32 mouse cellular contexts compared by ENCODE assay signal in genomic region chr3:87337899-87338298, GRCm38 (mm10). TPM values are rescaled to one million over a fixed set of nuclear protein-coding genes. Genes with fewer than 3 reads are reported as not detected.
DNase-seq lines count a peak whose midpoint lies in the region; ATAC-seq and TF ChIP-seq lines count a peak whose summit lies in the region.
"Had no signal": no experiment of that assay in that cellular context is flagged by ENCODE, and none has a peak within 500 bp of the region (broad histone marks: within the 10 kb centered on the region; RNA-seq: fewer than 3 reads in every experiment).

No protein-coding gene starts in this region.

- no peak overlapping the region for H3K4me2 ChIP-seq in lung, postnatal 0 days (replicated peaks; ENCODE audit: low read depth, low read length)
- no peak overlapping the region for H3K4me2 ChIP-seq in midbrain, embryonic 11.5 days
- H3K4me2 ChIP-seq: hindbrain, embryonic 14.5 days; liver, embryonic 13.5 days; neural tube, embryonic 12.5 days had no signal

- no peak for TF ChIP-seq CTCF in lung, postnatal 0 days (IDR thresholded peaks at IDR 0.05)
- no peak for TF ChIP-seq CTCF in cerebellum, adult 2 months (IDR thresholded peaks at IDR 0.05; ENCODE audit: borderline replicate concordance, insufficient read depth, low read depth, low read length)

- H3K9ac ChIP-seq in lung, postnatal 0 days (replicated peaks; ENCODE audit: low read depth): no peak overlapping the region
- no peak overlapping the region for H3K9ac ChIP-seq in midbrain, embryonic 11.5 days (ENCODE audit: low read length)
- H3K9ac ChIP-seq: hindbrain, embryonic 14.5 days; liver, embryonic 13.5 days; neural tube, embryonic 12.5 days had no signal

- H3K4me1 ChIP-seq in lung, postnatal 0 days (ENCODE audit: insufficient read depth, low read depth, low read length): no peaks in the 10 kb centered on the region
- no peaks in the 10 kb centered on the region for H3K4me1 ChIP-seq in midbrain, embryonic 11.5 days (ENCODE audit: control insufficient read depth, insufficient read depth, low read length)
- H3K4me1 ChIP-seq in cerebellum, adult 2 months (ENCODE audit: control insufficient read depth, insufficient read depth, low read length): no peaks in the 10 kb centered on the region
- H3K4me1 ChIP-seq: liver, embryonic 13.5 days; midbrain, embryonic 10.5 days; neural tube, embryonic 12.5 days had no signal

- DNase-seq in heart, adult 18-20 months: peak; percentile 39 to 56
- DNase-seq in heart, postnatal 25 days (ENCODE audit: low spot score): no peak
- DNase-seq in lung, postnatal 0 days (ENCODE audit: low spot score): peak; percentile 21
- DNase-seq in lung, postnatal 14 days: no peak
- peak; percentile 35 to 36 for DNase-seq in heart, postnatal 10 days
- DNase-seq in midbrain, embryonic 11.5 days (ENCODE audit: low spot score, missing footprints): no peak
- no peak for DNase-seq in cerebellum, adult 2 months
- DNase-seq: adrenal gland, adult 8-10 months; cerebellum, adult 11 months; cerebellum, adult 9-11 months; gastrocnemius, postnatal 10 days; kidney, adult 9 months; kidney, postnatal 10 days; left cerebral cortex, postnatal 4 days; liver, embryonic 13.5 days; lung, adult 2 months; lung, postnatal 4 days; right cerebral cortex, adult 18-20 months; thymus, adult 2 months; thymus, postnatal 36 days had no signal

- intact Hi-C loops in heart, postnatal 25 days (cut with DNase I): no loop called here
- intact Hi-C loops in heart, postnatal 10 days (cut with DNase I): loop anchor here (5.0 kb wide), 1 partner anchor 49 kb away; no protein-coding TSS in a partner anchor

- TF ChIP-seq POLR2A in cerebellum, adult 2 months (IDR thresholded peaks at IDR 0.05; ENCODE audit: borderline replicate concordance, insufficient read depth, low read length): no peak

- no peak overlapping the region for H3K4me3 ChIP-seq in lung, postnatal 0 days (ENCODE audit: low read depth, low read length)
- no peak overlapping the region for H3K4me3 ChIP-seq in midbrain, embryonic 11.5 days (ENCODE audit: low read depth, low read length)
- no peak overlapping the region for H3K4me3 ChIP-seq in cerebellum, adult 2 months (replicated peaks; ENCODE audit: insufficient read depth, low read depth, low read length)
- H3K4me3 ChIP-seq: erythroblast, embryonic 14.5 days; liver, embryonic 13.5 days; midbrain, embryonic 10.5 days; myocyte; neural tube, embryonic 12.5 days had no signal

- H3K36me3 ChIP-seq in lung, postnatal 0 days (ENCODE audit: insufficient read depth, low read length): no peaks in the 10 kb centered on the region
- no peaks in the 10 kb centered on the region for H3K36me3 ChIP-seq in midbrain, embryonic 11.5 days (ENCODE audit: control insufficient read depth, insufficient read depth, low read length)
- H3K36me3 ChIP-seq: G1E; liver, embryonic 13.5 days; midbrain, embryonic 10.5 days; neural tube, embryonic 12.5 days had no signal

- H3K27ac ChIP-seq in lung, postnatal 0 days (ENCODE audit: low read length): no peak overlapping the region
- no peak overlapping the region for H3K27ac ChIP-seq in midbrain, embryonic 11.5 days (ENCODE audit: low read depth, low read length)
- no peak overlapping the region for H3K27ac ChIP-seq in cerebellum, adult 2 months (ENCODE audit: insufficient read depth, low read length)
- H3K27ac ChIP-seq: hindbrain, embryonic 14.5 days; liver, embryonic 13.5 days; midbrain, embryonic 10.5 days; neural tube, embryonic 12.5 days; stomach, postnatal 0 days had no signal

- no peaks in the 10 kb centered on the region for H3K9me3 ChIP-seq in lung, postnatal 0 days (ENCODE audit: low read length)
- no peaks in the 10 kb centered on the region for H3K9me3 ChIP-seq in midbrain, embryonic 11.5 days (ENCODE audit: control insufficient read depth, low read length)
- H3K9me3 ChIP-seq: G1E; liver, embryonic 13.5 days; midbrain, embryonic 10.5 days; neural tube, embryonic 12.5 days had no signal

- ATAC-seq in lung, postnatal 0 days: no peak
- ATAC-seq in monocyte, adult 5-6 weeks (replicated peaks; ENCODE audit: insufficient number of reproducible peaks, low FRiP score, low TSS enrichment, poor library complexity, severe bottlenecking): peak; percentile 82
- no peak for ATAC-seq in midbrain, embryonic 11.5 days (ENCODE audit: low FRiP score)
- ATAC-seq: forebrain, embryonic 16.5 days; intestine, postnatal 0 days; midbrain, embryonic 16.5 days had no signal

- WGBS in lung, postnatal 0 days: 70% methylated on average over 5 of the region's 5 CpGs
- 90% methylated on average over 5 of the region's 5 CpGs for WGBS in midbrain, embryonic 11.5 days
- WGBS in cerebellum, adult 2 months: 51% methylated on average over 5 of the region's 5 CpGs

- no peaks in the 10 kb centered on the region for H3K27me3 ChIP-seq in lung, postnatal 0 days (replicated peaks; ENCODE audit: insufficient read depth, low read length)
- H3K27me3 ChIP-seq in midbrain, embryonic 11.5 days (ENCODE audit: control insufficient read depth, insufficient read depth, low read length): no peaks in the 10 kb centered on the region
- H3K27me3 ChIP-seq in cerebellum, adult 2 months (ENCODE audit: control insufficient read depth, insufficient read depth, low read length): no peaks in the 10 kb centered on the region
- H3K27me3 ChIP-seq: liver, embryonic 13.5 days; neural tube, embryonic 12.5 days had no signal

- TF ChIP-seq EP300 in lung, postnatal 0 days (IDR thresholded peaks at IDR 0.05): no peak

RNA-seq across cellular contexts. Expression of gene Cd5l, which starts 19.8 kb away (rescaled TPM):
- total RNA-seq in heart, adult 18-20 months (2021): under 1 TPM; 0.57 to 0.85 TPM
- total RNA-seq in heart, postnatal 25 days (2021): under 1 TPM; 0.59 to 0.73 TPM
- polyA plus RNA-seq in lung, postnatal 0 days (2015; fragmentation: Nextera tagmentation; extraction: Ambion mirVana): 0.25 and 0.27 TPM in 2 replicates
- under 1 TPM in 1 of 2 experiments, not detected in 1; 0.30 TPM for total RNA-seq in heart, postnatal 10 days (2021)
- not detected in 3 replicates for total RNA-seq in monocyte, adult 5-6 weeks (2017)
- 0.10 and 0.11 TPM in 2 replicates for polyA plus RNA-seq in midbrain, embryonic 11.5 days (2014; fragmentation: Nextera tagmentation; extraction: Ambion mirVana)
- polyA plus RNA-seq in cerebellum, adult 2 months (2012; rRNA removed): 0.05 TPM in 1 of 2 replicates, not detected in the other
- total RNA-seq: gastrocnemius, postnatal 10 days; left cerebral cortex, postnatal 4 days had no signal
- polyA plus RNA-seq: forebrain, embryonic 11.5 days; forebrain, embryonic 16.5 days; G1E; intestine, postnatal 0 days; midbrain, embryonic 10.5 days; myocyte had no signal

RNA-seq across cellular contexts. Expression of gene Fcrl1, which starts 38.3 kb away (rescaled TPM):
- total RNA-seq in heart, adult 18-20 months (2021): 1 to 10 TPM in 1 of 2 experiments, under 1 TPM in 1; 0.25 to 2.2 TPM
- total RNA-seq in heart, postnatal 25 days (2021): under 1 TPM; 0.42 to 0.87 TPM
- polyA plus RNA-seq in lung, postnatal 0 days (2015; fragmentation: Nextera tagmentation; extraction: Ambion mirVana): 0.35 and 0.60 TPM in 2 replicates
- total RNA-seq in heart, postnatal 10 days (2021): under 1 TPM in 1 of 2 experiments, not detected in 1; 0.32 TPM
- total RNA-seq in monocyte, adult 5-6 weeks (2017): 18.4 to 24.6 TPM (median 22.8 TPM) in 3 replicates
- polyA plus RNA-seq in midbrain, embryonic 11.5 days (2014; fragmentation: Nextera tagmentation; extraction: Ambion mirVana): 0.12 TPM in 1 of 2 replicates, not detected in the other
- polyA plus RNA-seq in cerebellum, adult 2 months (2012; rRNA removed): 0.21 and 0.29 TPM in 2 replicates
- total RNA-seq: gastrocnemius, postnatal 10 days; left cerebral cortex, postnatal 4 days had no signal
- polyA plus RNA-seq: erythroblast, embryonic 14.5 days; forebrain, embryonic 11.5 days; forebrain, embryonic 16.5 days; G1E; hindbrain, embryonic 14.5 days; midbrain, embryonic 10.5 days; myocyte had no signal

Comparison
In these comparisons a context has a peak if more than half of its experiments do, and no peak if none do; other contexts are left out.
1. DNase-seq: peak in heart, adult 18-20 months (2 of 2), lung, postnatal 0 days (single experiment) and heart, postnatal 10 days (2 of 2); none in heart, postnatal 25 days (single experiment), lung, postnatal 14 days (single experiment), midbrain, embryonic 11.5 days (single experiment) and cerebellum, adult 2 months (0 of 2).